8 mouse cellular contexts compared by ENCODE assay signal in the genomic region with DNA sequence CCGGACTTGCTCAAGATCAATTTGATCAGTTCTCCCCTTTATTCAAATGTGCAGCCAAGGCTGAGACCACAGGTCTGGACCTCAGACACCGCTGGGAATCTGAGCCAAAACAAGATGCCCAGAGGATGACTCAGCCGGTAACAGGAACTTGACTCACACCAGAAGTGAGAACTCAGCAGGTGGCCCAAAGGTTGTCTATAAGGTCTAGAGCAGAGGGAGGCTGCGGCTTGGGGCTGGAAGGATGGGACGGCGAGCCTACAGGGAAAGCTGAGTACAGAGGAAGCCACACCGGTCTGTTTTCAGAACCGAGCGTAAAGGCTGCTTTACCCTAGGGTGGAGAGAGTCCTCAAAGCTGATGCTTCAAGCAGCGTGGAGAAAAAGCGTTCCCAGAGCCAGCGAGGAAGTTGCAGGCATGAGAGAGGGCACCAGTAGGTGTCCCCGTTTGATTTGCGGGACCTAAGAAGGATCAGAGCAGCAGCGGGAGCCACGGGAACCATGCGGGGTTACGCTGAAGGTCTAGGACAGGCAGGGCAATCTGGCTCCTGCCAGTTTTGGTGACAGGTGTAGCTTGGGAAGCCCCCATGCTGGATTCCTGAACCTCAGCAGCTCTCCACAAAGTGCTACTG. TPM values are rescaled to one million over a fixed set of nuclear protein-coding genes. Genes with fewer than 3 reads are reported as not detected.
DNase-seq lines count a peak whose midpoint lies in the region; ATAC-seq lines count a peak whose summit lies in the region.

No protein-coding gene starts in this region.

- H3K27ac ChIP-seq in heart, embryonic 11.5 days (ENCODE audit: low read depth, low read length): no peak overlapping the region
- H3K27ac ChIP-seq in intestine, embryonic 15.5 days: no peak overlapping the region
- H3K27ac ChIP-seq in stomach, embryonic 15.5 days: no peak overlapping the region

- H3K4me2 ChIP-seq in heart, embryonic 11.5 days: peak overlapping the region; percentile 61
- H3K4me2 ChIP-seq in intestine, embryonic 15.5 days (replicated peaks): peak overlapping the region; percentile 45
- peak overlapping the region; percentile 40 for H3K4me2 ChIP-seq in stomach, embryonic 15.5 days

- no peaks in the 10 kb centered on the region for H3K36me3 ChIP-seq in heart, embryonic 11.5 days (ENCODE audit: control insufficient read depth, insufficient read depth, low read length)
- H3K36me3 ChIP-seq in intestine, embryonic 15.5 days: no peaks in the 10 kb centered on the region
- no peaks in the 10 kb centered on the region for H3K36me3 ChIP-seq in stomach, embryonic 15.5 days

- peak overlapping the region; percentile 49; the same call in 1 of the 2 replicates for H3K9ac ChIP-seq in heart, embryonic 11.5 days (ENCODE audit: low read depth, low read length)
- H3K9ac ChIP-seq in intestine, embryonic 15.5 days: no peak overlapping the region
- no peak overlapping the region for H3K9ac ChIP-seq in stomach, embryonic 15.5 days

- H3K9me3 ChIP-seq in heart, embryonic 11.5 days (replicated peaks; ENCODE audit: control insufficient read depth, low read length): no peaks in the 10 kb centered on the region; the same call in 1 of the 2 replicates
- H3K9me3 ChIP-seq in intestine, embryonic 15.5 days: no peaks in the 10 kb centered on the region
- no peaks in the 10 kb centered on the region for H3K9me3 ChIP-seq in stomach, embryonic 15.5 days

- 7% methylated on average over 18 of the region's 18 CpGs for WGBS in heart, embryonic 11.5 days (ENCODE audit: insufficient replicate concordance)
- 14% methylated on average over 18 of the region's 18 CpGs for WGBS in intestine, embryonic 15.5 days
- WGBS in stomach, embryonic 15.5 days: 15% methylated on average over 18 of the region's 18 CpGs

- H3K27me3 ChIP-seq in heart, embryonic 11.5 days (ENCODE audit: control insufficient read depth, insufficient read depth, low read length): no peaks in the 10 kb centered on the region
- no peaks in the 10 kb centered on the region for H3K27me3 ChIP-seq in intestine, embryonic 15.5 days (replicated peaks)
- no peaks in the 10 kb centered on the region for H3K27me3 ChIP-seq in stomach, embryonic 15.5 days (replicated peaks)

- 0 out of 2 replicates have a peak overlapping the region, but pooled peaks have one; percentile 6 for H3K4me3 ChIP-seq in heart, embryonic 11.5 days (ENCODE audit: low read depth, low read length)
- no peak overlapping the region for H3K4me3 ChIP-seq in intestine, embryonic 15.5 days (replicated peaks)
- 0 out of 2 replicates have a peak overlapping the region, but pooled peaks have one; percentile 4 for H3K4me3 ChIP-seq in stomach, embryonic 15.5 days (replicated peaks)

- no peak for DNase-seq in heart, adult 18-20 months
- DNase-seq in ES-CJ7 (ENCODE audit: low read depth, low spot score): peak; percentile 72
- peak; percentile 28 to 59 for DNase-seq in cerebellum, postnatal 25 days
- DNase-seq in right cerebral cortex, postnatal 4 days: no peak
- no peak for DNase-seq in gastrocnemius, postnatal 25 days

- ATAC-seq in heart, embryonic 11.5 days (replicated peaks; ENCODE audit: insufficient number of reproducible peaks, low FRiP score, low TSS enrichment): no peak
- ATAC-seq in intestine, embryonic 15.5 days: 0 out of 2 replicates have a peak, but pooled peaks have one; percentile 43
- no peak for ATAC-seq in stomach, embryonic 15.5 days (ENCODE audit: insufficient read depth, low FRiP score, low read depth)

- H3K4me1 ChIP-seq in heart, embryonic 11.5 days (ENCODE audit: control insufficient read depth, insufficient read depth, low read length): no peaks in the 10 kb centered on the region
- H3K4me1 ChIP-seq in intestine, embryonic 15.5 days (replicated peaks): peaks cover 14% of the 10 kb centered on the region
- peaks cover 12% of the 10 kb centered on the region for H3K4me1 ChIP-seq in stomach, embryonic 15.5 days

RNA-seq across cellular contexts. Expression of gene Zfp366, which starts 32.2 kb away (rescaled TPM):
- 0.11 and 0.25 TPM in 2 replicates for polyA plus RNA-seq in heart, embryonic 11.5 days (2014; fragmentation: Nextera tagmentation; extraction: Ambion mirVana)
- total RNA-seq in heart, adult 18-20 months (2021): 10 to 100 TPM; 14.1 to 14.9 TPM
- 0.48 and 0.49 TPM in 2 replicates for polyA plus RNA-seq in intestine, embryonic 15.5 days (2015; fragmentation: Nextera tagmentation; extraction: Ambion mirVana)
- polyA plus RNA-seq in stomach, embryonic 15.5 days (2015; fragmentation: Nextera tagmentation; extraction: Ambion mirVana): 0.57 and 0.68 TPM in 2 replicates
- total RNA-seq in gastrocnemius, postnatal 25 days (2021): 1 to 10 TPM; 3.4 to 3.9 TPM

Comparison
In these comparisons a context has a peak if more than half of its experiments do, and no peak if none do; other contexts are left out.
1. DNase-seq: peak in ES-CJ7 (single experiment) and cerebellum, postnatal 25 days (2 of 2); none in heart, adult 18-20 months (0 of 2), right cerebral cortex, postnatal 4 days (single experiment) and gastrocnemius, postnatal 25 days (single experiment).
2. Peak in every context shown above with its lines, with median percentiles within 50 percentile points of each other: H3K4me2 ChIP-seq.